Mouse (Mus musculus): ENCODE measurements at regions not wholly inside any gene's neighbourhood (a gene's known extent, or its start where the extent isn't known, plus 50 kb on each side); places are given as distances from the start of the nearest gene placed in this dataset.

- TF ChIP-seq POLR2A (IDR thresholded peaks at IDR 0.05; ENCODE audit: control insufficient read depth, low read depth, low read length) (no peak), CTCF (IDR thresholded peaks at IDR 0.05; ENCODE audit: control insufficient read depth, insufficient read depth, insufficient replicate concordance, low read depth, low read length) (no peak)
Observed at GRCm38 (mm10) chr13:59880055-59880454, 57.1 kb upstream of the Tut7 start.

Measured in testis, adult 2 months (tissue).